Mouse (Mus musculus): ENCODE measurements around the gene Faah.

GRCm38 (mm10) chr4:115989382-115989781, 28.3 kb downstream of the Faah start:
- no peak for TF ChIP-seq CTCF (IDR thresholded peaks at IDR 0.05; ENCODE audit: extremely low read depth, insufficient read depth, low read length)
- no peak for TF ChIP-seq POLR2A (IDR thresholded peaks at IDR 0.05; ENCODE audit: extremely low read depth, insufficient read depth, low read length)

Data from cortical plate, adult 2 months (tissue).